Mouse (Mus musculus) embryonic facial prominence, embryonic 10.5 days (tissue): ENCODE measurements around the gene Olfr855. TPM values are rescaled to one million over a fixed set of nuclear protein-coding genes. Genes with fewer than 3 reads are reported as not detected.

Experiments used
- DNase-seq: peaks from one replicate; pipeline ENCODE4 v3.0.0-alpha.2; 2017; ENCODE audit warnings: low spot score
- H3K27ac ChIP-seq: fragments of 300-500 bp; sonication (generic); replicated peaks from 2 replicates; pipeline ENCODE4 v1.5.1; 2016; ENCODE audit warnings: mild to moderate bottlenecking
- H3K27me3 ChIP-seq: fragments of 300-500 bp; sonication (generic); replicated peaks from 2 replicates; pipeline ENCODE4 v1.6.1; 2016; ENCODE audit warnings: low read depth, mild to moderate bottlenecking; ENCODE audit not compliant: poor library complexity, severe bottlenecking
- H3K36me3 ChIP-seq: fragments of 300-500 bp; sonication (generic); replicated peaks from 2 replicates; pipeline ENCODE4 v1.6.1; 2016; ENCODE audit warnings: mild to moderate bottlenecking, moderate library complexity
- H3K4me1 ChIP-seq: fragments of 300-500 bp; sonication (generic); 2 replicates; pipeline ENCODE4 v1.6.1; 2016
- H3K4me3 ChIP-seq: fragments of 300-500 bp; sonication (generic); 2 replicates; pipeline ENCODE4 v1.5.1; 2016; ENCODE audit warnings: mild to moderate bottlenecking, moderate library complexity
- H3K9me3 ChIP-seq: fragments of 300-500 bp; sonication (generic); 2 replicates; pipeline ENCODE4 v1.6.1; 2016; ENCODE audit warnings: mild to moderate bottlenecking
- WGBS: fragments of 180-500 bp; shearing (Covaris S2); methylation state at CpG from one replicate; pipeline ENCODE4 v1.1.7; 2016; 5-methylcytosine and 5-hydroxymethylcytosine counted together
- polyA plus RNA-seq: library from polyadenylated mRNA; unstranded; fragments of >200 nt; fragmentation: Nextera tagmentation; extraction: Ambion mirVana; gene quantifications from 2 replicates; pipeline ENCODE4 v1.2.1, GENCODE M21; 2016

The Olfr855 gene
- polyA plus RNA-seq = not detected in 2 replicates

- no peak within 1 kb of the TSS for H3K27ac ChIP-seq
- H3K36me3 ChIP-seq = no peaks in the 10 kb centered on the region
Observed at GRCm38 (mm10) chr9:19582317-19582716, at the start of gene Olfr855. Olfr855 (plus strand) TSS chr9:19582617.

GRCm38 (mm10) chr9:19540976-19541375 lies 41.4 kb upstream of the Olfr855 start, which contains the start of gene Olfr853:
Olfr853 (minus strand) TSS chr9:19541076.
- no peaks in the 10 kb centered on the region for H3K27me3 ChIP-seq
- no peak for DNase-seq
- H3K4me3 ChIP-seq = no peak within 1 kb of the TSS
- no peak within 1 kb of the TSS for H3K27ac ChIP-seq
- no peaks in the 10 kb centered on the region for H3K4me1 ChIP-seq
- WGBS = 83% methylated on average over 1 of the region's 1 CpGs
- peaks cover 20% of the 10 kb centered on the region; the same call in 1 of the 2 replicates for H3K9me3 ChIP-seq
- no peaks in the 10 kb centered on the region for H3K36me3 ChIP-seq

More at GRCm38 (mm10) chr9:19582317-19582716, at the start of gene Olfr855:
- no peak for DNase-seq
- Histone ChIP-seq H3K4me3 (no peak within 1 kb of the TSS), H3K27me3 (no peaks in the 10 kb centered on the region), H3K4me1 (no peaks in the 10 kb centered on the region), H3K9me3 (peaks cover 12% of the 10 kb centered on the region; the same call in 1 of the 2 replicates)

- no peaks in the 10 kb centered on the region for H3K4me1 ChIP-seq
- DNase-seq = no peak
- H3K4me3 ChIP-seq = no peak within 1 kb of the TSS
- H3K9me3 ChIP-seq = peaks cover 8% of the 10 kb centered on the region; the same call in 1 of the 2 replicates
- no peaks in the 10 kb centered on the region for H3K27me3 ChIP-seq
- WGBS = 70% methylated on average over 1 of the region's 1 CpGs
- no peak within 1 kb of the TSS for H3K27ac ChIP-seq
- H3K36me3 ChIP-seq = no peaks in the 10 kb centered on the region
Observed at GRCm38 (mm10) chr9:19567282-19567681, 15.1 kb upstream of the Olfr855 start, which contains the start of gene Olfr854. Olfr854 (minus strand) TSS chr9:19567382.

DNA sequence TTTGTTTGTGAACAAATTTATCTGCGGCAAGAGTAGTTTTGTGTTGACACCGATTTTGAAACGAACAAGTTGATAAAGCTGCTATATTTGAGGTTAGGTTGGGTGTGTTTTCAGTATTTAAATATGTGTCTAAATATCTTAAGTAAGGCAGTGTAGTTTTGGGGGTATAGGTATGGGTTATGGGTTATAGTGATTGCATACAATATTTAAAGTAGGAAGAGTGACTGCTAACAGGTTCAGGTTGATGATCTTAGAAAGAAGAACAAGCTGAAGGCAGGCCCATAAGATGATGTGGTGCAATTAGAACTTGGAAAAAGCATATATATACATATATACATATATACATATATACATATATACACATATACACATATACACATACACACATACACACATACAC lies 38.9 kb downstream of the Olfr855 start:
- no peak for DNase-seq
- H3K4me3 ChIP-seq = no peak overlapping the region
- H3K9me3 ChIP-seq = no peaks in the 10 kb centered on the region
- peaks cover 20% of the 10 kb centered on the region for H3K36me3 ChIP-seq
- H3K27me3 ChIP-seq = no peaks in the 10 kb centered on the region
- 96% methylated on average over 3 of the region's 3 CpGs for WGBS
- H3K4me1 ChIP-seq = no peaks in the 10 kb centered on the region
- H3K27ac ChIP-seq = no peak overlapping the region

DNA sequence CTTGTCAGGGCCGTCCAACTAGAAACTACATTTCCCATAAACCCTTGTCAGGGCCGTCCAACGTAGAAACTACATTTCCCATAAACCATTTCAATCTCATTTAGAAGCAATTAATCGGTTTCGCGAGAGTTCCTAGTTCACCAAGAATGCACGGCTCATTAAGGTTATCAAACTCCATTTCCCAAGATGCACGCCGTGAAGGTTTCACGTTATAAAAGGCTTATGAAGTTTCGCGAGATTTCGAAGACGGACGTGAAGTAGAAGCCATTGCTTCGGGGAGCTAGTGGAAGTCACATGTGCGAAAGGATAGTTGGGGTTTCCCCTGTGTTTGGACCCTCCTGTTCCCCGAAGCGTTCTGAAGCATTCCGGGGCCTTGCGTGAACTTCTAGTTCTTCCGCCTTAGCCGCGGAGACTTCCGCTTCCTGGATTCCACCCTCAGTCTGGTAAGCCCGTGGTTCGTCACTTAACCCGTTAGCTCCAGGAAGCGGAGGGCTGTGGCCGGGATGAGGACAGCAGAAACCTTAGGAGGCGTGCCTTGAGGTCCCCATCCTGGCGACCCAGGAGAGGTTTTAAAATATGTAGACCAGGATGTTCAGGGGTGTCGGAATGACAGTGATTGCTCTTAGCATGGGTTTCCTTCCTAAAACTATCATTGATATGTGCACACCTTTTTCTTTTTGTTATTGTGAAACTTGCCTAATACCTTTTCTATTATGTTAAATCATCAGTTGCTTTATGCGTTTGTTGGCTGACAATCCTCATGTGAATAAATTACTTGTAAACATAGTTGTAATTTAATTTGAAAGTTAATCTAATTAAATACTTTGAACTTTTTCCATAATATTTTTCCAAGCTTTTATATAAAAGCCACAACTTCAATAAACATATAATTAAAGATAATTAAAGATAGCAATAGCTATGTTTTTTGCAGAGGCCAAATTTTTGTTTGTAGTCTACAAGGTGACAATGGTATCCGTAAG lies 39.7 kb downstream of the Olfr855 start, which contains the start of gene Zfp317:
TSS of gene Zfp317 (plus strand) at position 260 of the 980 bp plus-strand sequence.
- H3K4me1 ChIP-seq = no peaks in the 10 kb centered on the region
- H3K4me3 ChIP-seq = peak within 1 kb of the TSS; percentile 66
- H3K27ac ChIP-seq = peak within 1 kb of the TSS; percentile 87
- DNase-seq = peak; percentile 88
- H3K36me3 ChIP-seq = peaks cover 25% of the 10 kb centered on the region
- H3K9me3 ChIP-seq = no peaks in the 10 kb centered on the region
- H3K27me3 ChIP-seq = no peaks in the 10 kb centered on the region
- 2% methylated on average over 35 of the region's 35 CpGs for WGBS

DNA sequence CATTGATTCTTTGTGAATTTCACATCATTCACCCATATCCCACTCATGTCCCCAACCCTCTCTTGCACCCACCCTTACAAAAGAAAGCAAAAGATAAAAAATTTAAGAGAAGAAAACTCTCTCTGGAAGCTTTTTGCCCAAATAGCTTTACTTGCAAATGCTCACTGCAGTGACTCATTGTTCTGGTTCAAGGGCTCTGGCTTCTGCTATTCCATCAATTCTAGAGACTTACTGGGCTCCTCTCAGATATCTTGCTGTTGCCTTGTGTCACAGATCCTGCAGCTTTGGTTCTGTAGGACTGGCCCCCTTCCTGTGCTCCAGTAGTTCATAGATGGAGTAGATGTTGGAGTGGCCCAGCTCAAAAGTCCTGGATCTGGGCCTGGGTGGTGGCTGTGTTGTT lies 47.2 kb downstream of the Olfr855 start:
- no peaks in the 10 kb centered on the region for H3K27me3 ChIP-seq
- DNase-seq = no peak
- peaks cover 51% of the 10 kb centered on the region for H3K36me3 ChIP-seq
- H3K27ac ChIP-seq = no peak overlapping the region
- H3K4me3 ChIP-seq = no peak overlapping the region
- H3K9me3 ChIP-seq = no peaks in the 10 kb centered on the region
- H3K4me1 ChIP-seq = no peaks in the 10 kb centered on the region

Other genes starting within 250 kb of the Olfr855 start
- gene Olfr845, start 246.2 kb upstream of the Olfr855 start, polyA plus RNA-seq = not detected in 2 replicates
- gene Olfr846, start 218.6 kb upstream of the Olfr855 start, polyA plus RNA-seq = not detected in 2 replicates
- not detected in 2 replicates for gene Olfr847, start 203.9 kb upstream of the Olfr855 start, polyA plus RNA-seq
- not detected in 2 replicates for gene Olfr849, start 142.4 kb upstream of the Olfr855 start, polyA plus RNA-seq
- not detected in 2 replicates for gene Olfr850, start 104.4 kb upstream of the Olfr855 start, polyA plus RNA-seq
- not detected in 2 replicates for gene Olfr851, start 89.3 kb upstream of the Olfr855 start, polyA plus RNA-seq
- gene Olfr853, start 41.5 kb upstream of the Olfr855 start, polyA plus RNA-seq = not detected in 2 replicates
- not detected in 2 replicates for gene Olfr854, start 15.2 kb upstream of the Olfr855 start, polyA plus RNA-seq
- 36.3 and 37.8 TPM in 2 replicates for gene Zfp317, start 39.5 kb downstream of the Olfr855 start, polyA plus RNA-seq
- gene Olfr857, start 126.8 kb downstream of the Olfr855 start, polyA plus RNA-seq = not detected in 2 replicates
- gene Olfr58, start 197.7 kb downstream of the Olfr855 start, polyA plus RNA-seq = not detected in 2 replicates
- not detected in 2 replicates for gene Olfr859, start 222.3 kb downstream of the Olfr855 start, polyA plus RNA-seq